Mouse (Mus musculus): ENCODE measurements around the gene Dync1li1. TPM values are rescaled to one million over a fixed set of nuclear protein-coding genes. Genes with fewer than 3 reads are reported as not detected.

Gene Dync1li1
- total and polyA plus RNA-seq, 2 experiments from 2014 or later = 124 to 160 TPM

DNA sequence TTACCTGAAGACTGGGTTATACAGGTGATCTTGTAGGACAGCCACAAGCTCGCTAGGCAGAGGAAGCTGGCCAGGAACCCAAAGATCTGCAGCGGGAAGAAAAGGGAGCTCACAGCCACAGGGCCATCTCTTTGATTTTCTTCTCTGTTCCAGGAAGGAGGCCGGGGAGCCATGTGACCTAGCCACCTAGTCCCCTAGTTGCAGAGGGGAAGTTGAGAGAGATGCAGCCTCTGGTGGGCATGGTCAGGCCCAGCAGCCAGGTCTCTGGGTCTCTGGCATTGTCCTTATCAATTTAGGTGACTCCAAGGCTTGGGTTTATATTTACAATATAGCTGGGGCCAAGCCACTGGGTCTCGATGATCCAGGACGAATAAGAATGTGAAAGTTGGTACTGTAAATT, 70.2 kb downstream of the Dync1li1 start:
- WGBS = 88% methylated on average over 5 of the region's 5 CpGs
- no peak for ATAC-seq (ENCODE audit: low FRiP score)
- Histone ChIP-seq H3K4me1 (ENCODE audit: insufficient read depth, low read length) (no peaks in the 10 kb centered on the region), H3K27ac (ENCODE audit: low read depth, low read length) (no peak overlapping the region), H3K27me3 (ENCODE audit: insufficient read depth, low read length) (no peaks in the 10 kb centered on the region), H3K36me3 (ENCODE audit: insufficient read depth, low read length) (no peaks in the 10 kb centered on the region), H3K9me3 (ENCODE audit: low read length) (no peaks in the 10 kb centered on the region), H3K4me3 (ENCODE audit: low read depth, low read length) (no peak overlapping the region), H3K4me2 (ENCODE audit: low read depth, low read length, poor library complexity, severe bottlenecking) (no peak overlapping the region), H3K9ac (replicated peaks; ENCODE audit: low read length, poor library complexity, severe bottlenecking) (no peak overlapping the region)
- DNase-seq (ENCODE audit: low spot score) = no peak
- no peak for TF ChIP-seq CTCF (IDR thresholded peaks at IDR 0.05)

DNA sequence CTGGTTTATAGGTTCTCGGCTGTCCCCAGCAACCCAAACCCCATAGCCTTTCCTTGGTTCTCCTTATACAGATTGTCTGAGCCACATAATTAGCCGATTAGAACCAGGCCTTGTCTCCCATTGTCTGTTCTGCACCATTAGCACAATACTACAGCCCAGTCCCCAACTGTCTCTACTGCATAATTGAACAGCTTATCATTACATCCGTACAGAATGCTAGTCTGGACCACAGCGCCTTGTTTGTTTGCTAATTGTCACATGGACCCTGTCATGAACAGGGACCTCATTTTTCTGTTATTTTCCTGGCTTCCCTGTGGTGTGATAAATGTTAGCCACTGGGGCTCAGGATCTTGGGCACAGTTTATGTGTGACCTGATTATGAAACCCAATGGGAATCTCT, 71.3 kb downstream of the Dync1li1 start:
- Histone ChIP-seq H3K4me3 (ENCODE audit: low read depth, low read length) (no peak overlapping the region), H3K4me2 (ENCODE audit: low read depth, low read length, poor library complexity, severe bottlenecking) (no peak overlapping the region), H3K9me3 (ENCODE audit: low read length) (no peaks in the 10 kb centered on the region), H3K4me1 (ENCODE audit: insufficient read depth, low read length) (no peaks in the 10 kb centered on the region), H3K27me3 (ENCODE audit: insufficient read depth, low read length) (no peaks in the 10 kb centered on the region), H3K27ac (ENCODE audit: low read depth, low read length) (no peak overlapping the region), H3K9ac (replicated peaks; ENCODE audit: low read length, poor library complexity, severe bottlenecking) (no peak overlapping the region), H3K36me3 (ENCODE audit: insufficient read depth, low read length) (no peaks in the 10 kb centered on the region)
- TF ChIP-seq CTCF (IDR thresholded peaks at IDR 0.05) = no peak
- 70% methylated on average over 4 of the region's 4 CpGs for WGBS
- ATAC-seq (ENCODE audit: low FRiP score) (no peak), DNase-seq (ENCODE audit: low spot score) (no peak)

DNA sequence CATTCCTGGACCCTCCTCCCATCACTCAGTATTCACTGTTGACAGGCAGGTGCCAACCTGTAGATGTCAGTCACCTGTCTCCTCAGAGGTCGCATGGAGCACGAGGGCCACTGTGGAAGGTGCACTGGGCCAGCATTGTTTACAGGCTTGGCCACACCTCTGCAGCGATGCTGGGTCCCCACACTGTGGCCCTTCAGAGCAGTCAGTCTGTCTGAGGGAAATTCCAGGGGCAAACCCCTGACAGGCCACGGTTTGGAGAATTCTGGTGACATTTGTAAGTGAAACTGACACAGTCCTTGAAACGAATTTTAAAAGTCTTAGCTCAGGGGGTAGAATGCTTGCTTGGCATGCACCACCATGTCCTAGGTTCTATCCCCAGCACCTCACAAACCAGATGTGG, 71.8 kb downstream of the Dync1li1 start:
- WGBS = 85% methylated on average over 5 of the region's 5 CpGs
- no peak for ATAC-seq (ENCODE audit: low FRiP score)
- no peak overlapping the region for H3K4me3 ChIP-seq (ENCODE audit: low read depth, low read length)
- H3K4me2 ChIP-seq (ENCODE audit: low read depth, low read length, poor library complexity, severe bottlenecking) = no peak overlapping the region
- H3K27ac ChIP-seq (ENCODE audit: low read depth, low read length) = no peak overlapping the region
- no peak for TF ChIP-seq CTCF (IDR thresholded peaks at IDR 0.05)
- no peaks in the 10 kb centered on the region for H3K9me3 ChIP-seq (ENCODE audit: low read length)
- H3K36me3 ChIP-seq (ENCODE audit: insufficient read depth, low read length) = no peaks in the 10 kb centered on the region
- no peaks in the 10 kb centered on the region for H3K4me1 ChIP-seq (ENCODE audit: insufficient read depth, low read length)
- H3K27me3 ChIP-seq (ENCODE audit: insufficient read depth, low read length) = no peaks in the 10 kb centered on the region
- DNase-seq (ENCODE audit: low spot score) = no peak
- no peak overlapping the region for H3K9ac ChIP-seq (replicated peaks; ENCODE audit: low read length, poor library complexity, severe bottlenecking)

DNA sequence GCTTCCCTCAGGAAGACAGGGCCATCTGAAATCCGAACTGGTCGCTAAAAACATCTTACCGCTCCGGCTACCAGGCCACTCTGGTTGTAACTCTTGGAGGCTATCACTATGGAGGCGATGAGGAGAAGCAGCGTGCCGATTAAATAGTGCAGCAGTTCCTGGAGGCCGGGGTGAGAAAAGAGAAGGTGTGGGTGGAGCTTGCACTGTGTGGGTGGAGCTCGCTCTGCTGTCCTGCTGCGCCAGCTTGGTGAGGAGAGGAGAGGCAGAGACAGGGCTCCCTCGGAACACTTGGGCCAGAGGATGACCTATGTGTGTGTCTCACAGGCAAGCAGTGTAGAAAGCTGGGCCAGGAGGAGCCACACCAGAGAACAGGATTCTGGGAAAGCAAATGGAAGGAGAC, 73.3 kb downstream of the Dync1li1 start:
- WGBS = 83% methylated on average over 11 of the region's 11 CpGs
- no peak for ATAC-seq (ENCODE audit: low FRiP score)

DNA sequence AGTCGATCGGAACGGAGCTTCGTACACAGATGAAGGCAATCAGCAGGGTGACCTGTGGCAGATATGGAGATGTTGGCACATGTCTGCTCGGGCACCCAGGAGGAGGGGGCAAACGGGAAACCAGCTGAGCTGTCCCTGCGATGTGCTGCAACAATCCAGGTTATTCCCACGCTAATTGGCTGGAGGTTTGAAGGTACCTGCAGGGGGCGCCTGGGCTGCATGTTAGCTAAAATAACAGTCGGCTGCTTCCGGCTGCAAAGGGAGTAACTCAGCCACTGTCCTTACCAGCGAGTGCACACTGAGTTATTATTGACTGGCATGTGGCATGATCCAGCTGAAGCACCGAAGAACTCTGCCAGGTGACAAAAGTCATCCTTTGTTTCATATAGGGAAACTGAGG, 74.8 kb downstream of the Dync1li1 start:
- 62% methylated on average over 13 of the region's 13 CpGs for WGBS
- Histone ChIP-seq H3K27me3 (ENCODE audit: insufficient read depth, low read length) (no peaks in the 10 kb centered on the region), H3K36me3 (ENCODE audit: insufficient read depth, low read length) (no peaks in the 10 kb centered on the region), H3K9ac (replicated peaks; ENCODE audit: low read length, poor library complexity, severe bottlenecking) (no peak overlapping the region), H3K4me2 (ENCODE audit: low read depth, low read length, poor library complexity, severe bottlenecking) (no peak overlapping the region), H3K4me3 (ENCODE audit: low read depth, low read length) (no peak overlapping the region), H3K9me3 (ENCODE audit: low read length) (no peaks in the 10 kb centered on the region), H3K27ac (ENCODE audit: low read depth, low read length) (no peak overlapping the region), H3K4me1 (ENCODE audit: insufficient read depth, low read length) (no peaks in the 10 kb centered on the region)
- DNase-seq (ENCODE audit: low spot score) = peak; percentile 62
- ATAC-seq (ENCODE audit: low FRiP score) = no peak
- TF ChIP-seq CTCF (IDR thresholded peaks at IDR 0.05) = peak; percentile 66

More for the DNA sequence above, 73.3 kb downstream of the Dync1li1 start:
- no peak overlapping the region for H3K4me3 ChIP-seq (ENCODE audit: low read depth, low read length)
- TF ChIP-seq CTCF (IDR thresholded peaks at IDR 0.05) = no peak
- H3K4me1 ChIP-seq (ENCODE audit: insufficient read depth, low read length) = no peaks in the 10 kb centered on the region
- no peaks in the 10 kb centered on the region for H3K36me3 ChIP-seq (ENCODE audit: insufficient read depth, low read length)
- H3K4me2 ChIP-seq (ENCODE audit: low read depth, low read length, poor library complexity, severe bottlenecking) = no peak overlapping the region
- H3K9ac ChIP-seq (replicated peaks; ENCODE audit: low read length, poor library complexity, severe bottlenecking) = no peak overlapping the region
- H3K27me3 ChIP-seq (ENCODE audit: insufficient read depth, low read length) = no peaks in the 10 kb centered on the region
- H3K27ac ChIP-seq (ENCODE audit: low read depth, low read length) = no peak overlapping the region
- no peak for DNase-seq (ENCODE audit: low spot score)
- no peaks in the 10 kb centered on the region for H3K9me3 ChIP-seq (ENCODE audit: low read length)

DNA sequence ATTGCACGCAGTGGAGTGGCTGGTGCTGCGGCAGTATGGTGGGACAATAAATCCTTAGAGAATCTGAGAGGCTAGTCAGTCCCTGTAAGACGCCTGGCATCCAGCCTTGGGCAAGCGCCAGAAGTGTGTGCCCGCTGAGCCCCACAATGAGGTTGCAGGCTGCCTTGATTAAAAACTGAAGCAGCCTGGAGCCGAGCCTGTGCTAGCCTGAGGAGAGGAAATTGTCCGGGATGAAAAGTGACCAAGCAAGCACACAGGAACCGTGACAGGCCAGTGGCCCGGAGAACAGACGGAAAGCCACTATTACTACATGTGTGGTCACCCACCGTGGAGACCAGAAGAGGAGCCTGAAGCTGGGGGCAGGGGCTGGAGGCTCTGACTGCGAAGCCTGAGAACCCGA, 78.4 kb downstream of the Dync1li1 start:
- Histone ChIP-seq H3K27me3 (ENCODE audit: insufficient read depth, low read length) (no peaks in the 10 kb centered on the region), H3K36me3 (ENCODE audit: insufficient read depth, low read length) (no peaks in the 10 kb centered on the region), H3K27ac (ENCODE audit: low read depth, low read length) (no peak overlapping the region), H3K4me3 (ENCODE audit: low read depth, low read length) (no peak overlapping the region), H3K4me1 (ENCODE audit: insufficient read depth, low read length) (no peaks in the 10 kb centered on the region), H3K9me3 (ENCODE audit: low read length) (no peaks in the 10 kb centered on the region), H3K4me2 (ENCODE audit: low read depth, low read length, poor library complexity, severe bottlenecking) (no peak overlapping the region), H3K9ac (replicated peaks; ENCODE audit: low read length, poor library complexity, severe bottlenecking) (no peak overlapping the region)
- DNase-seq (ENCODE audit: low spot score) (peak; percentile 92), ATAC-seq (ENCODE audit: low FRiP score) (peak; percentile 77)
- WGBS = 55% methylated on average over 13 of the region's 13 CpGs
- no peak for TF ChIP-seq CTCF (IDR thresholded peaks at IDR 0.05)
